Mouse (Mus musculus) adrenal gland, adult 10 weeks (tissue): ENCODE measurements around the gene Slc2a8. TPM values are rescaled to one million over a fixed set of nuclear protein-coding genes. Genes with fewer than 3 reads are reported as not detected.

Experiments used
- polyA plus RNA-seq: library from polyadenylated mRNA; stranded (reverse); fragments of 350-450 nt; fragmentation: Illumina TruSeq; extraction: RNeasy Lipid Tissue Mini Kit (QIAGEN cat#74804); gene quantifications from one replicate; pipeline ENCODE4 v1.2.3, GENCODE M21; 2014; ENCODE audit warnings: low read depth, low replicate concordance

Gene Slc2a8
- polyA plus RNA-seq: not detected

DNA sequence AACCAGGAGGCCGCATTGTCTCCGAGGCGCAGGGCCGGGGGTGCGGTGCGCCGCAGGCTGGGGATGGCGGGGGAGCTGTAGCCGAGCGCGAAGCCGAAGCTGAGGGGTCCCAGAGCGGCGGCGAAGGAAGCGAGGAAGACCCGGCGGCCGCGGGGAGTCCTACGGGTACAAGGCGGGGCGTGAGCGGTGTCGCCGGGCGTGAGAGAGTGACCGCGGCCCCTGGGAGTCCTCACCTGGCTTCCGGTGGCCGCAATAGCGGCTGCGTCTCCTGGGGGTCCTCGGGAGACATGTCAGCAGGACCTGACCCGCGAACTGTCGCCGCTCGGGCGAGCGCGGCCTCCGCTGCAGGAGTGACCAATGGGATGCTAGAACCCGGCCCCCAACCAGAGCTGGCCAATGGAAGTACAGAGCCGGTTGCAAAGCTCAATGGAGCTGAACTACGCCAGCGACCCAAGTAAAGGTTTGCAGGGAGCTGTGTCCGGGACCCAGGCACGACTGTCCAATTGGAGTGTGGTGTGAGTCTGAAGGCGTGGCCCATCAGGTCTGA, at the start of gene Slc2a8:
TSS of gene Slc2a8 (minus strand) at position 359 of the 547 bp plus-strand sequence.

GRCm38 (mm10) chr2:32961192-32961995, 20.5 kb downstream of the Slc2a8 start, which contains the start of the genes Rpl12 and Lrsam1:
Gene Rpl12, plus strand, starts transcription at chr2:32961559.
Gene Lrsam1, minus strand, starts transcription at chr2:32961614.

Other genes with a start within 250 kb of the Slc2a8 start
- not detected for gene 6330409D20Rik, start 241.1 kb downstream of the Slc2a8 start, polyA plus RNA-seq
- 0.64 TPM for gene Tor2a, start 224.8 kb downstream of the Slc2a8 start, polyA plus RNA-seq
- gene Ttc16, start 206.4 kb downstream of the Slc2a8 start, polyA plus RNA-seq: not detected
- gene Ptrh1, start 206.3 kb downstream of the Slc2a8 start, polyA plus RNA-seq: 0.70 TPM
- not detected for gene Cfap157, start 197.7 kb downstream of the Slc2a8 start, polyA plus RNA-seq
- 8.2 TPM for gene Stxbp1, start 134.8 kb downstream of the Slc2a8 start, polyA plus RNA-seq
- 0.47 TPM for gene Fam129b, start 106.0 kb downstream of the Slc2a8 start, polyA plus RNA-seq
- gene Rpl12, start 20.5 kb downstream of the Slc2a8 start, polyA plus RNA-seq: 137 TPM
- 10.0 TPM for gene Lrsam1, start 20.5 kb downstream of the Slc2a8 start, polyA plus RNA-seq
- 8.2 TPM for gene Garnl3, start 149.6 kb upstream of the Slc2a8 start, polyA plus RNA-seq
- gene Angptl2, start 234.0 kb upstream of the Slc2a8 start, polyA plus RNA-seq: 6.3 TPM